Comparison of ENCODE assay signal across 9 mouse cellular contexts in genomic region chr5:23826321-23827004, GRCm38 (mm10). TPM values are rescaled to one million over a fixed set of nuclear protein-coding genes. Genes with fewer than 3 reads are reported as not detected.
DNase-seq lines count a peak whose midpoint lies in the region; ATAC-seq and TF ChIP-seq lines count a peak whose summit lies in the region.
"Had no signal": no experiment of that assay in that cellular context is flagged by ENCODE, and none has a peak within 500 bp of the region (broad histone marks: within the 10 kb centered on the region; RNA-seq: fewer than 3 reads in every experiment).

No protein-coding gene starts in this region.

- DNase-seq in cerebellum, adult 11 months, result peak; percentile 24
- DNase-seq in cerebellum, adult 9-10 months, result no peak
- DNase-seq in 416B (ENCODE audit: low read depth), result peak; percentile 88
- DNase-seq in adrenal gland, postnatal 14 days, result peak; percentile 83
- DNase-seq in embryonic facial prominence, embryonic 14.5 days (ENCODE audit: low spot score), result peak; percentile 66
- DNase-seq in kidney, adult 2 months, result peak; percentile 69
- DNase-seq in lung, embryonic 14.5 days, result peak; percentile 81
- peak; percentile 36 for DNase-seq in skeletal muscle tissue, adult 2 months (ENCODE audit: low read depth, low spot score)

- 35% methylated on average over 11 of the region's 11 CpGs for WGBS in embryonic facial prominence, embryonic 14.5 days
- 38% methylated on average over 11 of the region's 11 CpGs for WGBS in kidney, adult 2 months
- whole genome bisulfite sequencing in lung, embryonic 14.5 days, result 35% methylated on average over 11 of the region's 11 CpGs

- H3K9ac ChIP-seq in embryonic facial prominence, embryonic 14.5 days (ENCODE audit: low read depth, low read length), result no peak overlapping the region
- H3K9ac ChIP-seq in lung, embryonic 14.5 days, result no peak overlapping the region
- H3K9ac ChIP-seq: limb, embryonic 12.5 days had no signal

- H3K4me2 ChIP-seq in embryonic facial prominence, embryonic 14.5 days (ENCODE audit: low read depth, low read length), result no peak overlapping the region
- H3K4me2 ChIP-seq in lung, embryonic 14.5 days, result no peak overlapping the region
- H3K4me2 ChIP-seq: limb, embryonic 12.5 days had no signal

- no peaks in the 10 kb centered on the region for H3K9me3 ChIP-seq in embryonic facial prominence, embryonic 14.5 days (ENCODE audit: control insufficient read depth, low read length)
- no peaks in the 10 kb centered on the region for H3K9me3 ChIP-seq in lung, embryonic 14.5 days (ENCODE audit: low read depth, low read length)

- peak; percentile 84 for TF ChIP-seq CTCF in kidney, adult 2 months (conservative IDR thresholded peaks at IDR 0.05; ENCODE audit: insufficient read depth, insufficient read length, low read depth, low read length)
- TF ChIP-seq CTCF in lung, embryonic 14.5 days (IDR thresholded peaks at IDR 0.05; ENCODE audit: low read depth), result peak; percentile 75

- H3K27me3 ChIP-seq in embryonic facial prominence, embryonic 14.5 days (replicated peaks; ENCODE audit: control insufficient read depth, insufficient read depth, low read length), result peaks cover 3% of the 10 kb centered on the region; the same call in 1 of the 2 replicates
- no peaks in the 10 kb centered on the region for H3K27me3 ChIP-seq in kidney, adult 2 months (replicated peaks; ENCODE audit: control insufficient read depth, insufficient read depth, low read length)
- peaks cover 6% of the 10 kb centered on the region; the same call in 1 of the 2 replicates for H3K27me3 ChIP-seq in lung, embryonic 14.5 days (ENCODE audit: insufficient read depth, low read length)

- H3K27ac ChIP-seq in embryonic facial prominence, embryonic 14.5 days (replicated peaks; ENCODE audit: low read depth, low read length), result no peak overlapping the region
- no peak overlapping the region for H3K27ac ChIP-seq in kidney, adult 2 months (ENCODE audit: insufficient read depth, low read depth, low read length)
- no peak overlapping the region for H3K27ac ChIP-seq in lung, embryonic 14.5 days (ENCODE audit: low read depth)
- H3K27ac ChIP-seq: limb, embryonic 12.5 days had no signal

- TF ChIP-seq POLR2A in kidney, adult 2 months (IDR thresholded peaks at IDR 0.05; ENCODE audit: low read depth, low read length), result no peak

- no peaks in the 10 kb centered on the region for H3K36me3 ChIP-seq in embryonic facial prominence, embryonic 14.5 days (ENCODE audit: control insufficient read depth, insufficient read depth, low read length)
- H3K36me3 ChIP-seq in kidney, adult 2 months (ENCODE audit: control insufficient read depth, insufficient read depth, low read length), result no peaks in the 10 kb centered on the region
- no peaks in the 10 kb centered on the region for H3K36me3 ChIP-seq in lung, embryonic 14.5 days (ENCODE audit: insufficient read depth)
- H3K36me3 ChIP-seq: limb, embryonic 12.5 days had no signal

- no peak overlapping the region for H3K4me3 ChIP-seq in embryonic facial prominence, embryonic 14.5 days (ENCODE audit: low read depth, low read length)
- H3K4me3 ChIP-seq in kidney, adult 2 months (ENCODE audit: insufficient read depth, low read depth, low read length), result no peak overlapping the region
- no peak overlapping the region for H3K4me3 ChIP-seq in lung, embryonic 14.5 days (ENCODE audit: low read depth, low read length)
- H3K4me3 ChIP-seq: limb, embryonic 12.5 days had no signal

- ATAC-seq in embryonic facial prominence, embryonic 14.5 days (ENCODE audit: low read depth), result no peak
- no peak for ATAC-seq in lung, embryonic 14.5 days (ENCODE audit: insufficient read depth)

- no peaks in the 10 kb centered on the region for H3K4me1 ChIP-seq in embryonic facial prominence, embryonic 14.5 days (ENCODE audit: control insufficient read depth, insufficient read depth, low read length)
- H3K4me1 ChIP-seq in kidney, adult 2 months (ENCODE audit: control insufficient read depth, insufficient read depth, low read length), result no peaks in the 10 kb centered on the region
- no peaks in the 10 kb centered on the region for H3K4me1 ChIP-seq in lung, embryonic 14.5 days (ENCODE audit: insufficient read depth)
- H3K4me1 ChIP-seq: limb, embryonic 12.5 days had no signal

RNA-seq across cellular contexts. Expression of gene Tomm7, which starts 17.5 kb away (rescaled TPM):
- total RNA-seq in adrenal gland, postnatal 14 days (2021), result 104 and 107 TPM in 2 replicates
- polyA plus RNA-seq in embryonic facial prominence, embryonic 14.5 days (2014; fragmentation: Nextera tagmentation; extraction: Ambion mirVana), result 104 and 120 TPM in 2 replicates
- polyA plus RNA-seq in kidney, adult 2 months (2012; rRNA removed), result 49.4 and 80.7 TPM in 2 replicates
- 108 and 112 TPM in 2 replicates for polyA plus RNA-seq in lung, embryonic 14.5 days (2014; fragmentation: Nextera tagmentation; extraction: Ambion mirVana)

RNA-seq across cellular contexts. Expression of gene Rint1, which starts 39.0 kb away (rescaled TPM):
- 18.7 and 19.3 TPM in 2 replicates for total RNA-seq in adrenal gland, postnatal 14 days (2021)
- 27.1 and 30.8 TPM in 2 replicates for polyA plus RNA-seq in embryonic facial prominence, embryonic 14.5 days (2014; fragmentation: Nextera tagmentation; extraction: Ambion mirVana)
- 13.3 and 14.0 TPM in 2 replicates for polyA plus RNA-seq in kidney, adult 2 months (2012; rRNA removed)
- polyA plus RNA-seq in lung, embryonic 14.5 days (2014; fragmentation: Nextera tagmentation; extraction: Ambion mirVana), result 28.1 and 32.7 TPM in 2 replicates

RNA-seq across cellular contexts. Expression of gene Pus7, which starts 43.0 kb away (rescaled TPM):
- 23.7 TPM in 2 replicates for total RNA-seq in adrenal gland, postnatal 14 days (2021)
- 24.5 and 26.9 TPM in 2 replicates for polyA plus RNA-seq in embryonic facial prominence, embryonic 14.5 days (2014; fragmentation: Nextera tagmentation; extraction: Ambion mirVana)
- polyA plus RNA-seq in kidney, adult 2 months (2012; rRNA removed), result 4.1 and 4.4 TPM in 2 replicates
- polyA plus RNA-seq in lung, embryonic 14.5 days (2014; fragmentation: Nextera tagmentation; extraction: Ambion mirVana), result 34.1 and 37.2 TPM in 2 replicates
